Mouse (Mus musculus) hindbrain, embryonic 11.5 days (tissue): ENCODE data around the gene Gfod1. TPM values are rescaled to one million over a fixed set of nuclear protein-coding genes. Genes with fewer than 3 reads are reported as not detected.

Source experiments
- ATAC-seq: fragments of 200-750 bp; cut with Nextera tagmentation; 2 replicates; pipeline ENCODE4 v1.8.0; 2017; ENCODE audit warnings: mild to moderate bottlenecking, moderate TSS enrichment, moderate library complexity; ENCODE audit not compliant: low FRiP score
- DNase-seq: peaks from one replicate; pipeline ENCODE4 v3.0.0-alpha.2; 2015; ENCODE audit warnings: low spot score
- H3K27ac ChIP-seq: fragments of 300-500 bp; sonication (generic); 2 replicates; pipeline ENCODE4 v1.5.1; 2014; ENCODE audit warnings: mild to moderate bottlenecking, low read depth, low read length
- H3K27me3 ChIP-seq: fragments of 300-500 bp; sonication (generic); 2 replicates; pipeline ENCODE4 v1.6.1; 2014; ENCODE audit warnings: mild to moderate bottlenecking, low read length, moderate library complexity, mixed read lengths; ENCODE audit not compliant: control insufficient read depth, insufficient read depth
- H3K36me3 ChIP-seq: fragments of 300-500 bp; sonication (generic); 2 replicates; pipeline ENCODE4 v1.6.1; 2014; ENCODE audit warnings: mild to moderate bottlenecking, low read length, moderate library complexity, mixed read lengths; ENCODE audit not compliant: control insufficient read depth, insufficient read depth
- H3K4me1 ChIP-seq: fragments of 300-500 bp; sonication (generic); replicated peaks from 2 replicates; pipeline ENCODE4 v1.6.1; 2014; ENCODE audit warnings: low read length, mixed read lengths; ENCODE audit not compliant: control insufficient read depth, insufficient read depth
- H3K4me2 ChIP-seq: fragments of 300-500 bp; sonication (generic); replicated peaks from 2 replicates; pipeline ENCODE4 v1.6.1; 2014; ENCODE audit warnings: mild to moderate bottlenecking, low read depth, low read length
- H3K4me3 ChIP-seq: fragments of 300-500 bp; sonication (generic); 2 replicates; pipeline ENCODE4 v1.5.1; 2014; ENCODE audit warnings: low read depth, low read length
- H3K9ac ChIP-seq: fragments of 300-500 bp; sonication (generic); 2 replicates; pipeline ENCODE4 v1.6.1; 2014; ENCODE audit warnings: low read depth, low read length
- H3K9me3 ChIP-seq: fragments of 300-500 bp; sonication (generic); 2 replicates; pipeline ENCODE4 v1.6.1; 2016; ENCODE audit warnings: low read length; ENCODE audit not compliant: control insufficient read depth
- WGBS: fragments of 180-500 bp; shearing (Covaris S2); extraction: QIAGEN DNeasy Blood & Tissue Kit; methylation state at CpG from one replicate; pipeline ENCODE4 v1.1.7; 2014; 5-methylcytosine and 5-hydroxymethylcytosine counted together
- polyA plus RNA-seq: library from polyadenylated mRNA; unstranded; fragments of >200 nt; fragmentation: Nextera tagmentation; extraction: Ambion mirVana; gene quantifications from 2 replicates; pipeline ENCODE4 v1.2.1, GENCODE M21; 2014

Gfod1 gene
- polyA plus RNA-seq, 1 experiment from 2014 or later, result 0.77 TPM

GRCm38 (mm10) chr13:43302651-43303160 is 1.3 kb downstream of the Gfod1 start:
- WGBS, result 2% methylated on average over 19 of the region's 19 CpGs
- H3K27ac ChIP-seq, result peak overlapping the region; percentile 82; the same call in 1 of the 2 replicates
- no peak; the same call in 1 of the 2 replicates for ATAC-seq
- H3K9me3 ChIP-seq, result no peaks in the 10 kb centered on the region
- H3K4me2 ChIP-seq, result peak overlapping the region; percentile 100
- H3K4me3 ChIP-seq, result peak overlapping the region; percentile 67
- peak overlapping the region; percentile 73 for H3K9ac ChIP-seq
- H3K4me1 ChIP-seq, result peaks cover 2% of the 10 kb centered on the region; the same call in 1 of the 2 replicates
- peak; percentile 56 for DNase-seq
- peaks cover 32% of the 10 kb centered on the region for H3K27me3 ChIP-seq
- no peaks in the 10 kb centered on the region for H3K36me3 ChIP-seq

- Histone ChIP-seq H3K4me1 (peaks cover 2% of the 10 kb centered on the region; the same call in 1 of the 2 replicates), H3K4me2 (peak overlapping the region; percentile 100), H3K9me3 (no peaks in the 10 kb centered on the region), H3K36me3 (no peaks in the 10 kb centered on the region), H3K9ac (no peak overlapping the region), H3K4me3 (peak overlapping the region; percentile 67), H3K27ac (no peak overlapping the region), H3K27me3 (peaks cover 32% of the 10 kb centered on the region)
- WGBS, result 7% methylated on average over 11 of the region's 11 CpGs
- ATAC-seq (no peak), DNase-seq (peak; percentile 37)
These were observed 1.7 kb downstream of the Gfod1 start for GRCm38 (mm10) chr13:43302239-43302638.

- no peak overlapping the region for H3K4me3 ChIP-seq
- WGBS, result 40% methylated on average over 9 of the region's 9 CpGs
- no peak for DNase-seq
- H3K27ac ChIP-seq, result no peak overlapping the region
- H3K9ac ChIP-seq, result no peak overlapping the region
- H3K4me1 ChIP-seq, result peaks cover 2% of the 10 kb centered on the region; the same call in 1 of the 2 replicates
- no peaks in the 10 kb centered on the region for H3K9me3 ChIP-seq
- no peak for ATAC-seq
- peaks cover 32% of the 10 kb centered on the region for H3K27me3 ChIP-seq
- H3K4me2 ChIP-seq, result no peak overlapping the region
- no peaks in the 10 kb centered on the region for H3K36me3 ChIP-seq
These were observed 3.1 kb downstream of the Gfod1 start for GRCm38 (mm10) chr13:43300906-43301305.

- Histone ChIP-seq H3K27me3 (peaks cover 29% of the 10 kb centered on the region), H3K27ac (no peak overlapping the region), H3K4me1 (peaks cover 2% of the 10 kb centered on the region; the same call in 1 of the 2 replicates), H3K36me3 (no peaks in the 10 kb centered on the region), H3K4me3 (no peak overlapping the region), H3K4me2 (no peak overlapping the region), H3K9ac (no peak overlapping the region), H3K9me3 (no peaks in the 10 kb centered on the region)
- 13% methylated on average over 5 of the region's 5 CpGs for WGBS
- no peak for DNase-seq
- ATAC-seq, result no peak
These were observed 3.6 kb downstream of the Gfod1 start for GRCm38 (mm10) chr13:43300366-43300765.

GRCm38 (mm10) chr13:43299171-43299570 is 4.8 kb downstream of the Gfod1 start:
- Histone ChIP-seq H3K27me3 (peaks cover 26% of the 10 kb centered on the region), H3K9me3 (no peaks in the 10 kb centered on the region), H3K4me1 (peaks cover 2% of the 10 kb centered on the region; the same call in 1 of the 2 replicates), H3K4me2 (no peak overlapping the region), H3K4me3 (no peak overlapping the region), H3K27ac (no peak overlapping the region), H3K9ac (no peak overlapping the region), H3K36me3 (no peaks in the 10 kb centered on the region)
- DNase-seq (no peak), ATAC-seq (no peak)
- 43% methylated on average over 5 of the region's 5 CpGs for whole genome bisulfite sequencing

GRCm38 (mm10) chr13:43297526-43297925 is 6.4 kb downstream of the Gfod1 start:
- no peak overlapping the region for H3K4me2 ChIP-seq
- DNase-seq (no peak), ATAC-seq (no peak)
- H3K4me3 ChIP-seq, result no peak overlapping the region
- peaks cover 2% of the 10 kb centered on the region; the same call in 1 of the 2 replicates for H3K4me1 ChIP-seq
- no peak overlapping the region for H3K9ac ChIP-seq
- no peaks in the 10 kb centered on the region for H3K9me3 ChIP-seq
- H3K27ac ChIP-seq, result no peak overlapping the region
- WGBS, result 92% methylated on average over 5 of the region's 5 CpGs
- peaks cover 23% of the 10 kb centered on the region for H3K27me3 ChIP-seq
- H3K36me3 ChIP-seq, result no peaks in the 10 kb centered on the region

- ATAC-seq, result no peak
- peaks cover 14% of the 10 kb centered on the region for H3K27me3 ChIP-seq
- no peak overlapping the region for H3K4me3 ChIP-seq
- no peak for DNase-seq
- WGBS, result 64% methylated on average over 7 of the region's 7 CpGs
- no peak overlapping the region for H3K9ac ChIP-seq
- no peaks in the 10 kb centered on the region for H3K9me3 ChIP-seq
- no peaks in the 10 kb centered on the region for H3K36me3 ChIP-seq
- no peak overlapping the region for H3K4me2 ChIP-seq
- H3K27ac ChIP-seq, result no peak overlapping the region
- no peaks in the 10 kb centered on the region for H3K4me1 ChIP-seq
These were observed 7.7 kb downstream of the Gfod1 start for GRCm38 (mm10) chr13:43296140-43296805.

- no peaks in the 10 kb centered on the region for H3K4me1 ChIP-seq
- H3K9me3 ChIP-seq, result no peaks in the 10 kb centered on the region
- no peak overlapping the region for H3K4me3 ChIP-seq
- ATAC-seq (no peak), DNase-seq (no peak)
- WGBS, result 93% methylated on average over 7 of the region's 7 CpGs
- H3K36me3 ChIP-seq, result no peaks in the 10 kb centered on the region
- peaks cover 8% of the 10 kb centered on the region for H3K27me3 ChIP-seq
- no peak overlapping the region for H3K27ac ChIP-seq
- no peak overlapping the region for H3K4me2 ChIP-seq
- no peak overlapping the region for H3K9ac ChIP-seq
These were observed 8.3 kb downstream of the Gfod1 start for GRCm38 (mm10) chr13:43295684-43296083.
